Mouse (Mus musculus) CH12.LX (cell line): ENCODE measurements at regions not wholly inside any gene's neighbourhood (a gene's known extent, or its start where the extent isn't known, plus 50 kb on each side); places are given as distances from the start of the nearest gene placed in this dataset.

Source experiments
- CHD1 ChIP-seq: IDR thresholded peaks from 2 replicates; pipeline ENCODE4 v1.6.1; 2012; ENCODE audit warnings: low read depth, low read length, improper control_type of control experiment, inconsistent platforms
- CHD2 ChIP-seq: IDR thresholded peaks from 2 replicates; pipeline ENCODE4 v1.6.1; 2011; ENCODE audit warnings: low read length, improper control_type of control experiment
- CTCF ChIP-seq, 2 experiments: IDR thresholded peaks in 1 of 2; conservative IDR thresholded peaks in 1 of 2; 2 replicates each; pipeline ENCODE4 v1.5.1; 2011 to 2012; ENCODE audit warnings: low read depth in 2 of 2, low read length in 2 of 2, improper control_type of control experiment in 1 of 2, inconsistent platforms in 1 of 2, mild to moderate bottlenecking in 1 of 2, moderate library complexity in 1 of 2
- EP300 ChIP-seq: IDR thresholded peaks from 2 replicates; pipeline ENCODE4 v1.6.1; 2011; ENCODE audit warnings: low read length, improper control_type of control experiment
- JUND ChIP-seq: conservative IDR thresholded peaks from 2 replicates; pipeline ENCODE4 v1.6.1; 2011; ENCODE audit warnings: low read depth, low read length, improper control_type of control experiment
- MAZ ChIP-seq: IDR thresholded peaks from 2 replicates; pipeline ENCODE4 v1.6.1; 2012; ENCODE audit warnings: low read depth, mild to moderate bottlenecking, inconsistent platforms, low read length, improper control_type of control experiment, moderate library complexity
- POLR2A ChIP-seq: IDR thresholded peaks from 2 replicates; pipeline ENCODE4 v1.6.1; 2011; ENCODE audit warnings: low read depth, mild to moderate bottlenecking, improper control_type of control experiment, low read length
- TBP ChIP-seq: conservative IDR thresholded peaks from 2 replicates; pipeline ENCODE4 v1.6.1; 2011; ENCODE audit warnings: low read depth, low read length, improper control_type of control experiment
- TCF12 ChIP-seq: IDR thresholded peaks from 2 replicates; pipeline ENCODE4 v1.6.1; 2014; ENCODE audit warnings: low read depth, mild to moderate bottlenecking, inconsistent platforms, low read length, improper control_type of control experiment
- UBTF ChIP-seq: IDR thresholded peaks from 2 replicates; pipeline ENCODE4 v1.6.1; 2012; ENCODE audit warnings: low read depth, mild to moderate bottlenecking, inconsistent platforms, low read length, improper control_type of control experiment, moderate library complexity

- no peak for TF ChIP-seq CHD2
- TF ChIP-seq CTCF (conservative IDR thresholded peaks at IDR 0.05 in 1 of 2, IDR thresholded peaks at IDR 0.05 in 1 of 2; ENCODE audit: low read depth in 2 of 2, low read length in 2 of 2), result no peak
- TF ChIP-seq TCF12, result no peak
- no peak for TF ChIP-seq MAZ
- TF ChIP-seq TBP, result 0 out of 2 replicates have a peak, but pooled peaks have one; percentile 43
- no peak for TF ChIP-seq POLR2A
- no peak for TF ChIP-seq UBTF
- TF ChIP-seq JUND, result no peak
- no peak for TF ChIP-seq CHD1
- no peak; the same call in 1 of the 2 replicates for TF ChIP-seq EP300
Measured at GRCm38 (mm10) chr2:46366135-46366485, 1248.9 kb upstream of the Zeb2 start.
